Mouse (Mus musculus): Measurements from ENCODE around the gene Klf3.
A peak's percentile ranks its signal among the peaks of the same experiment; 100 is the strongest.

Klf3 gene

DNA sequence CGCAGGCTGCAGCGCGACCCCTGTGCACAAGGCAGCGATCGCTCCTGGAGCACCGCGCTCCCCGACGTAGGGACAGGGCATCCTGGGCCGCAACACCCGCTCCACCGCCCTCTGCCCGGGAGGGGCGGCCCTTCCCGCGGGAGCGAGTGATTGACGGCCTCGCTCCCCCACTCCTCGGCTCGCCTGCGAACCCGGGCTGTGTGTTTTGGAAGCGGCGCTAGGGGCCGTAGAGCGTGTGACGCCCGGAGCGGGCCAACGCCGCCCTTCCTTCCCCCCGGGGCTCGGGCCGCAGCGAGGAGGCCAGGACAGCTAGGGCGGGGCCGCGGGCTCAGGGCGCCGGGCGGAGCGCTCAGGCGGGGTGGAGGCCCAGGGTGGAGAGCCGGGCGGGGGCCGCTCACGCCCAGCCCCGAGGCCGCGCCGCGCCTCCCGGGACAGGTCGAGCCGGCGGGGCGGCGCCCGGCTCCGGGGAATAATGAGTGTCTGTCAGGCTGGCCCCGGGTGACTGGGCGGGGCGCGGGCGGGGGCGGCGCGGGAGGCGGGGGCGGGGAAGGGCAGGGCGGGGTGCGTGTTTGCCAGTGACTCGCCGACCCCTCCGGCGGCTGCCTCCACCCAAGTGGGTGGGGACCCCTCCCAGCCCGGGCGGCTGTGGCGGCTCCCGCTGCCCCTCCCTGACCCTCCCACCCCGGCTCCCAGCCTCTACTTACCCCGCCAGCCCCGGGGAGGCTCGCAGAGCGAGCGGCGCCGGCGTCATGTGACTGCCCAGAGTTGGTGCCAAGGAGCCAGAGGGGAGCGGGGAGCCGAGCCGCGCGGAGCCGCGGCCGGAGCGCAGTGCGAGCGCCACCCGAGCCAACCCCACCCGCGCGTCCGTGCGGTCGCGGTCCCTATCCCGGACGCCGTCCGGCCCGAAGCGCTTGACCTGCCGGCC is at the start of gene Klf3:
Gene Klf3, plus strand, starts transcription at position 594 of the 925 bp plus-strand sequence.
- peak; percentile 92 for DNase-seq (ENCODE audit: low read depth)

DNA sequence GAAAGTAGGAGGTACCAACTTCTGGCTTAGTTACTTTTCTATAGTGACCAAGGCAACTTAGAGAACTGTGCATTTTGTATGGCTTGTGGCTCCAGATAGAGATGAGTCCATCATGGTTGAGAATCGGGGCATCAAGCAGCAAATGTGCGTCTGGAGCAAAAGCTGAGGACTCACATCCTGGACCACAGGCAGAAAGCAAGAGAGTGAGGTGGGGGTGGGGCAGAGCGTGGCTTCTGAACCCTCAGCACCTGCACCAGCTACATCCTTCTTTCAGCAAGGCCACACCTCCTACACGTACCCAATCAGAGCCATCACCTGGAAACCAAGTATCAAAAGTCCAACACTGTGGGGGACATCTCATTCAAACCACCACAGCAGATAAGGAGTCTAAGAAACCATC is 40.9 kb upstream of the Klf3 start:
- DNase-seq (ENCODE audit: low read depth) = no peak

DNA sequence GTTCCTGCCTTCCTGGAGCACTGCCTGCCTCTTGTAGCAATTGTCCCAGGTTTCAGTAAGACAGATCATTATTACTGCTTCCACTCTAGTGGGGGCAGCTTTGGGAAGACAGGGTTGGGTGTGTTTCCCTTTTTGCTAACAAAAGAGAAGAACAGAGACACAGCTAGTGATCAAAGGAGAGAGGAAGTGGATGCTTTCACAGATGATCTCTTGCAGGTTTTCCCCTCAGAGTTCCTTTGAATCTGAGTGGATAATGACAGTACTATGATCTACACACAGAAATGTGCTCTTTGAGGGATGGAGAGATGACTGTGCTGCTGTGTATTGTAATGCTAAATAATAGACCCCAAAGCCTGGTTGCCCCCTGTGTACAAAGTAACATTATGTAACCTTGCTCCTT is 38.7 kb upstream of the Klf3 start:
- no peak for DNase-seq (ENCODE audit: low read depth)

GRCm38 (mm10) chr5:64765765-64766164 is 37.4 kb upstream of the Klf3 start:
- DNase-seq (ENCODE audit: low read depth) = no peak

DNA sequence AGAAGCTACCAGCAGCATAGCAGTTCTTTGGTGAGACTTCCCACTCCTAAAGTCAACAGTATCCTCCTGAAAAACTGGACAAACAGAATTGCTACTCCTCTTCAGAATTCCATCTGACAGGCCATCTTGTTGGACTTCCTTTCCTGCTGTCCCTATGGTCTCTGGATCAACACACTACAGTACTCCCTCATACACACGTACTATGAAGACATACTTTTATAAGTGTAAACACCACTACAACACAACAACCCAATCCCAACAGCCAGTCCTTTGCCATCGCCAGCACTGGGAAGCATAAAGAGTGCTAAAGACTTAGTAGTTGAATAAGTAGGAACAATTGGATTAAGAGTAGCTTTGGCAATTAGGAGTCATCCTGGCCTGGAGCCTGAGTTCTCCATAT is 36.6 kb upstream of the Klf3 start:
- no peak for DNase-seq (ENCODE audit: low read depth)

- no peak for DNase-seq (ENCODE audit: low read depth)
Observed at GRCm38 (mm10) chr5:64771619-64772018, 31.6 kb upstream of the Klf3 start.

DNA sequence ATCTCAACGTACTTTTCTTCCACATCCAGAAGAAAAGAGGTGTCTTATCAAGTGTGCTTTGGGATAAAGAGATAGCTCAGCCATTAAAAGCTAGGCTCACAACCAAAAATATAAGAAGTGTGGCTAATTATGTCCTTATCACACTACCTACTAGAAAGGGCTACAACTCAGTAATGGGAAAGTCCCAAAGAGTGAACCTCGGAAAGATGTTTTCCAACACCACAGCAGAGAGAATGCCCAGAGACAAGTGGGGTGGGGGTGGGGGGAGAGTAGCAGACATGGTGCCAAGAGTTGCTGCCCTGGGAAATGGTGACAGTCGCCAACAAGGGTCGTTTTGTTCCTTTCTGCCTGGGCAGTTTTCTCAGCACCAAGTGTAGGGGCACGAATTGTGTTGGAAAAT is 25.0 kb upstream of the Klf3 start:
- DNase-seq (ENCODE audit: low read depth) = no peak

GRCm38 (mm10) chr5:64779285-64779684 is 23.9 kb upstream of the Klf3 start:
- DNase-seq (ENCODE audit: low read depth) = no peak

DNA sequence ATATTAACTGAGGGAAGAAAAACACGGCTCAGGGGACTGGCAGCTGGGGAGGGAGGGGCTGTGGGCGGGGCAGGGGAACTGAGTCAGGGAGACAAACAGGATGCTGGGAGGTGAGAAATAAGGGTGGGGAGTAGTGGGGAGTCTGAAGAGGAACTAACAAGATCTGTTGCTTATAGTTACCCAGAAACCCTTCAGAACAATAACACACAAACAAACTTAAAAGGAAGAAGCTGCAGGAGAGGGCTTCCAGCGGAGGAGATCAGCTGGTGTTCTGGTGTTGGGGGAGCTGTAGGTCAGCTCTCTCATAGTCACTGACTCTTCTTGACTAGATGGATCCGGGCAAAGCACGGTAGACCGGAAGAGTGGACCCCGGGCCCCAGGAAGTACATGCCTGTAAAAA is 22.4 kb upstream of the Klf3 start:
- DNase-seq (ENCODE audit: low read depth) = no peak

GRCm38 (mm10) chr5:64788175-64788574 is 15.0 kb upstream of the Klf3 start:
- peak; percentile 18 for DNase-seq (ENCODE audit: low read depth)

- no peak for DNase-seq (ENCODE audit: low read depth)
Observed at GRCm38 (mm10) chr5:64798209-64798608, 5.0 kb upstream of the Klf3 start.

DNA sequence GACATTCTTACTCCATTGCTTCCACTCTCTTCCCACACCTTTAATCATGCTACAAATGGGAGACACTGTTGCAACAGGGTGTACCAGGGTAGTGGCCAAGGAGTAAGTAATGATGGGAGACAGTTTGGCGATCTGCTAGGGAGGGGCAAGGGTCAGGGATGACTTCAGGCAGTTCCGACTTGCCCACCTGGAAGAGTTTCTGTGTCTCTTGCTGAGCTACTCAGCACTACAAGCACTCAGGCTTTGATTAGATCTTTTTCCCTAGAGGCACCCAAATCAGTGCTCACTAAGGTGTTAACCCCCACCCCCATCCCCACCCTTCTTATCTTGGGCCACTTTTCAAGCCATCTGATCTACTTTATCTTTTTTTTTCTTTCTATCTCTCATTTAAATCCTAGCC is 1.6 kb upstream of the Klf3 start:
- DNase-seq (ENCODE audit: low read depth) = no peak

GRCm38 (mm10) chr5:64802143-64802542 is 1.0 kb upstream of the Klf3 start:
- DNase-seq (ENCODE audit: low read depth) = no peak

DNA sequence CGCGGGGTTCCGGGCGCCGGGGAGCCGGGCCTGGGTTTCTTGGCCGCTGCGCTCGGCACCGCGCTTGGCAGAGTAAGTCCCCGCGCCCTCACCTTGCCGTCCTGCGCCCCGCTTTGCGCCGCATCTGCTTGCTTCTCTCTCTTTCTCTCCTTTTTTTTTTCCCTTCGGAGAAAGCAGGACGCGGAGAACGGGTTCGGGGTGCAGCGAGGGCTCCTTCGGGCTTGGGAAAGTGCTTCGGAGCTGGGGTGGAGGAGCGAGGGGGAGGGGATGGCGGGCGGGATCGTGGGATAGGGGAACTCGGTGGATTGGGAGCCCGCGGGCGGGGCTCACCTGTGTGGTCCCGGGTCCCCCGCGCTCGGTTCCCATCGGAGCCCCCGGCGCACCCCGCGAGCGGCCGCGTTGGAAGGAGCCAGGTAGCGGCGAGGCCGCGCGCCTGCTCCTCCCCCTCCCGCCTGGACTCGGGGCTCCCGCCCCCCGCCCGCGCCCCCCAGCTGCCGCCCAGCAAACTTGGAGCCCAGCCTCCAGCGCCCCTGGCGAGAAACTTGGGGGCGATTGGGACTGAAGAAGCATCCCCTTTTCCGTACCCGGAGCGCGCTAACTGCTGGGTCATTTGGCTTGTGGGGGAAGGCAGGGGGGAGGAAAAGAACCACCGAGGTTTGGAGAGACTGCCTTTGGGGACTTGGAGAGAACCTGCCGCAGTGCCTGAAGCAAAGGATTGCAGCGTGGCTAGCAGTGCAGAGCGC is 703 bp downstream of the Klf3 start:
- DNase-seq (ENCODE audit: low read depth) = peak; percentile 79

- peak; percentile 52 for DNase-seq (ENCODE audit: low read depth)
Observed at GRCm38 (mm10) chr5:64805131-64805872, 2.1 kb downstream of the Klf3 start.

GRCm38 (mm10) chr5:64805873-64806505 is 2.8 kb downstream of the Klf3 start:
- peak; percentile 92 for DNase-seq (ENCODE audit: low read depth)

GRCm38 (mm10) chr5:64806600-64806999 is 3.4 kb downstream of the Klf3 start:
- no peak for DNase-seq (ENCODE audit: low read depth)

DNA sequence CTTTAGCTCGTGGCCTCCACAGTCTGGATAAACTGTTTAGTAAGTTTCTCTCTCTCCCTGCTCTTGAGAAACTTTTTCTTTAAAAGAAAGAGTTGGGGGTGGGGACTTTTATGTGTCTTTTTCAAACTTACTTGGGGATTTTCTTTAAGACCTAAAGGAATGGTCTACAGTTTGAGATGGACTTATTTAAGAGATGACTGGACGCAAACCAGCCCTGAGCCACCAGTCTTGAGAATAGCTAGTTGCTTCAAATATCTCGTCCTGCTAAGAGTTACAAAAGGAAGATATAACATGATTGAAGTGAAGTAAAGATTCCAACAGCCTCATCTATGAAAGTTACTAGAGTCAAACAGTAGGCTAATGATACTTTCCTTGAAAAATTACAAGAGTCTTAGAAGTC is 4.0 kb downstream of the Klf3 start:
- no peak for DNase-seq (ENCODE audit: low read depth)

- no peak for DNase-seq (ENCODE audit: low read depth)
Observed at GRCm38 (mm10) chr5:64807603-64808002, 4.4 kb downstream of the Klf3 start.

- DNase-seq (ENCODE audit: low read depth) = no peak
Observed at GRCm38 (mm10) chr5:64808106-64809010, 5.2 kb downstream of the Klf3 start.

DNA sequence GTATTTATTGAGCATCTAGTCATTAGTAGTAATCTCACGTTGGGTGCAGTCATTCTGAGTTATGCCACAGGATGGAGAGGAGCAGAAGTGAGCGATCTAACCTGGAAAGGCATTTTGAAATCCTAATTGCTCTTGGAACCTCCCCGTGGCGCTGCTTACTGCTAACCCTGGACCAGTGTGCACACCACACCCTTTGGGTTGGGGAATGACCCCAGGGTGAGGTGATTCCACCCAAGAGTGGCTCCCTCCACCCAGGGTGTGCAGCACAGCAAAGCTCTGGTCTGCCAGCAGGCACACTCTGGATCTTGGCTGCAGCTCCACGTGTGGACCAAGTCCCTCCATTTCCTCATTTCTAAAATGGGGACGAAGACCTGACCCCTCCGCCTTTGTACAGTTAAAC is 6.1 kb downstream of the Klf3 start:
- DNase-seq (ENCODE audit: low read depth) = no peak

All from NIH3T3 (cell line).